Mouse (Mus musculus) layer of hippocampus, adult 2 months (tissue): ENCODE results near the gene Trim31. TPM values are rescaled to one million over a fixed set of nuclear protein-coding genes. Genes with fewer than 3 reads are reported as not detected.

Experiments
- DNase-seq, 2 experiments: peaks; one replicate each; pipeline ENCODE4 v3.0.0; 2022; ENCODE audit warnings: low spot score in 2 of 2
- H3K27ac ChIP-seq: fragments of 200-600 bp; 2 replicates; pipeline ENCODE4 v1.8.1; 2022
- H3K4me3 ChIP-seq: fragments of 200-600 bp; 2 replicates; pipeline ENCODE4 v1.8.1; 2022; ENCODE audit warnings: mild to moderate bottlenecking
- CTCF ChIP-seq: fragments of 200-600 bp; conservative IDR thresholded peaks from 2 replicates; pipeline ENCODE4 v1.8.1; 2022; ENCODE audit warnings: antibody characterized with exemption, mild to moderate bottlenecking, moderate library complexity
- total RNA-seq, 2 experiments: library from RNA; stranded (reverse); gene quantifications; 2 replicates each; pipeline ENCODE4 v1.2.3; 2021

The Trim31 gene
- total RNA-seq, 2 experiments from 2014 or later = 0.15 TPM; not detected in 1

- TF ChIP-seq CTCF = no peak
- no peak overlapping the region for H3K27ac ChIP-seq
- H3K4me3 ChIP-seq = no peak overlapping the region
- DNase-seq = no peak
These were observed 40.1 kb downstream of the Trim31 start for GRCm38 (mm10) chr17:36938056-36938455.

DNA sequence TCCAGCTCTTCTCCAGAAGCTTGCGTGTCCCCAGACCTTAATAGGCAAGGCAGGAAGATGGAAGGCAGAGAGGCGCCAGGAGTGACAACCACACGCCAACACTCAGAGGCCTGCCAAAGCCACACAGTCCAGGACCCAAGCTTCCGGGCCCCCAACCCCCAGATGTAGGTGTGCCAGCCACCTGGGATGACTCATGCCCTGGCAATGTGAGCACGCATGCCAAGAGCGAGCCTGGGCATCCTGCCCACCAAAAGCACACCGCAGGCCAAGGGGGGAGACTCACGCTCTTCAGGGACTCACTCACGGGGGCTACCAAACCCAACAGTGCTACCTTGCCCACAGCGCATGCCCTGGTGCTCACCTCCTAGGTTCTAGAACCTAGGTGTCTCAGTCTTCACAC, 44.5 kb downstream of the Trim31 start:
- Histone ChIP-seq H3K27ac (peak overlapping the region; percentile 50; the same call in 1 of the 2 replicates), H3K4me3 (peak overlapping the region; percentile 58)
- no peak for TF ChIP-seq CTCF
- DNase-seq = peak in 1 of 2 experiments; percentile 58

DNA sequence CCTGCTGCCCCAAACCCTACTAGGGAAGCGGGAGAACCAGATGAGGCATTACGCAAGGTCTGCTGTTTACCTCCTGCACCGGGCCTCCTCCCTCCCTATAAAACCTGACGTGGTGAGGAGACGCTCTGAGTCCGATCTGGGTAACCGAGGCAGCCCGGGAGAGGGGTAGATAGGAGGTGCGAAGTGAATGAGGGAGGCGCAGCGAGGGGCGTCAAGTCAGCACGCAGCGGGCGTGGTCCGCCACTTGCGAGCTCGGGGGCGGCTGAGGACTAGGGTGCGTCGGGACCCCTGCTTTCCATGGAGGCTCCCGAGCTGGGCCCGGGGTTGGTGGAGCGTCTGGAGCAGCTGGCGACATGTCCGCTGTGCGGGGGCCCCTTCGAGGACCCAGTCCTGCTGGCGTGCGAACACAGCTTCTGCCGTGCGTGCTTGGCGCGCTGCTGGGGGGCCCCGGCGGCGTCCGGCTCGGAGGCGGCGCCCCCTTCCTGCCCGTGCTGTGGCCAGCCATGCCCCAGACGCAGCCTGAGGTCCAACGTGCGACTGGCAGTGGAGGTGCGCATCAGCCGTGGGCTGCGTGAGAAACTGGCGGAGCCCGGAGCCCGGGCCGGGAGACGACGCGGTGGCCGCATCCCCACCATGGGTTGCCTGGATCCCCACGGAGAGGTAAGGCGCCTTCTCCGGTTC, 45.0 kb downstream of the Trim31 start, which contains the start of gene Rnf39:
TSS of gene Rnf39 (plus strand) at position 128 of the 681 bp plus-strand sequence.
- Histone ChIP-seq H3K27ac (peak within 1 kb of the TSS; percentile 50), H3K4me3 (peak within 1 kb of the TSS; percentile 58)
- DNase-seq = peak in 1 of 2 experiments; percentile 49
- TF ChIP-seq CTCF = no peak

DNA sequence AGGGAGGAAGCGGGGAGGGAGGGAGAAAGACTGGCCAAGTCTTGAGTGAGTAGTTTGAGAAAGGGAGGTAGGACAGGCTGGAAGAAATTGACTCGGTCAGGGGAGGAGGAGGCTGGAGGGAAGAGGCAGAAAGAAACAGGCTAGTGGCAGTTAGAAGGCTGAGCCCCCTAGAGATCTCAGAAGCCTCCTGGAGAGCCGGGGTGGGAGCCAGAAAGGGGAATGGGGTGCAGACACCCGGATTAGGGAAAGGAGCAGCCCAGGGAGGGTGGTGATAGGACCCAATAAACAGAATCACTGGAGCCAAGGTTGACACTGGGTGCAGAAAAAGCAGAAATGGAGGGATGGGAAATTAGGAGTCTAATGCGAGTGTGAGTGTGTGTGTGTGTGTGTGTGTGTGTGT, 45.8 kb downstream of the Trim31 start:
- DNase-seq = no peak
- peak overlapping the region; percentile 58 for H3K4me3 ChIP-seq
- no peak for TF ChIP-seq CTCF
- peak overlapping the region; percentile 50; the same call in 1 of the 2 replicates for H3K27ac ChIP-seq

- peak; percentile 76 for TF ChIP-seq CTCF
- no peak for DNase-seq
- no peak overlapping the region for H3K4me3 ChIP-seq
These were observed 46.3 kb downstream of the Trim31 start for GRCm38 (mm10) chr17:36944121-36944775.

DNA sequence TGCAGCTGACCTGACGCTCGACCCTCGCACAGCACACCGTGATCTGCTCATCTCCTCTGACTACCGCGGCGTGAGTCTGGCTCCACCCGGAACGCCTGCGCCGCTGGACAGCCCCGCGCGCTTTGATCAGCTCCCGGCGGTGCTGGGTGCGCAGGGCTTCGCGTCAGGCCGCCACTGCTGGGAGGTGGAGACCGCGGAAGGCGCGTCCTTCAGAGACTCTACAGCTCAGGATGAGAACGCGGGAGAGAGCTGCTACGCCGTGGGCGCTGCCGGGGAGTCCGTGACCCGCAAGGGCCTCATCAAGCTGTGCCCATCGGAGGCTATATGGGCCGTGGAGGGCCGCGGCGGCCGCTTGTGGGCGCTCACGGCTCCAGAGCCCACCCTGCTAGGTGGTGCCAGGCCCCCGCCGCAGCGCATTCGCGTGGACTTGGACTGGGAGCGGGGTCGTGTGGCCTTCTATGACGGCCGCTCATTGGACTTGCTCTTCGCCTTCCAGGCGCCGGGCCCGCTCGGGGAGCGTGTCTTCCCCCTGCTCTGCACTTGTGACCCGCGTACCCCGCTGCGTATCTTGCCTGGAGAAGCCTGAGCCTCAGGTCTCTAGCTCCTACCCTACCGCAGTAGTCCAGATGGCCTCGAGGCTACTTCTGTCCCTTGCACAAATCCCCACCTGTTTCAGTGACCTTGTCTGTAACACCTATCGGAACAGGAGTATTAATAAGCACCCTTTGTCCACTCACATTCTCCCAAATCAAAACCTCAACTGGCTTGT, 49.3 kb downstream of the Trim31 start:
- DNase-seq = peak in 1 of 2 experiments; percentile 58
- TF ChIP-seq CTCF = peak; percentile 61
- peak overlapping the region; percentile 67 for H3K4me3 ChIP-seq
- H3K27ac ChIP-seq = peak overlapping the region; percentile 89

More at GRCm38 (mm10) chr17:36944121-36944775, 46.3 kb downstream of the Trim31 start:
- H3K27ac ChIP-seq = no peak overlapping the region

DNA sequence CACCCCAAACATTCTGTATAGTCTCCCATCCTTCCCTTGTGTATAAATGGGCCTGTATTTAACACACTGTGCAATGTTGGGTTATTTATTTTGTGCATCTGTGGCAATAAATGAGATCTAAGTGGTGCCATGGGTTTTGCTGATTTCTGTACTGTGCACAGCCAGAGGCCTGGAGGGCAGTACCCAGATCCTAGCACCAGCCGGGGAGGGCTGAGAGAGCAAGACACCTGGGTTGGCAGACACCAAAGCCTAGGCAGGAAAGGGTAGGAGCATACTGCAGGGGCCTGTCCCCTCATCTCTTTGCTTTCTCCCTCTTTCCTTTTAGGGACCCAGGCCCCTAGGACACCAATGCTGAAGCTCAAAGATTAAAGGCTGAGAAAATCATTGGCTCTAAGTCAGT, 50.4 kb downstream of the Trim31 start:
- H3K27ac ChIP-seq = no peak overlapping the region
- H3K4me3 ChIP-seq = no peak overlapping the region
- no peak for TF ChIP-seq CTCF
- DNase-seq = no peak

DNA sequence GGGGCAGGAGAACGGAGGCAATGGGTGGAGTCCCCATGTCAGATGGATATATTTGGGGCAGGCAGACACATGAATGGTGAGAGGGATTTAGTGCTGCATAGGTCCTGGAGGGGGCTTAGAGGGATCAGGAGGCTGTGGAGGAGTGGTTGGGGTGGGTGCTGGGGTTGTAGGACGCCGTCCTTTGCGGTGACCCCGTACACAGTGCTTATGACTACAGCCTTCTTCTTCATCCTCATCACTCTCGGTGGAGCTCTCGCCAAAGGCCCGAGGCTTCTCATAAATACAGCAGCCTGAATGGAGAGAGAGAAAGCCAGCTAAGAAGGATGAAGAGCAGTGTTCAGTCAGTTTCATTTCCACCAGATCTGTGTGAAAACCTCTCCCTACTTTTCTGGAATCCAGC, 51.3 kb downstream of the Trim31 start:
- TF ChIP-seq CTCF = no peak
- no peak for DNase-seq
- no peak overlapping the region for H3K4me3 ChIP-seq
- no peak overlapping the region for H3K27ac ChIP-seq

GRCm38 (mm10) chr17:36950981-36951947, 53.3 kb downstream of the Trim31 start, which contains the start of gene Ppp1r11:
TSS of gene Ppp1r11 (minus strand) at chr17:36951741.
- Histone ChIP-seq H3K27ac (peak within 1 kb of the TSS; percentile 93), H3K4me3 (peak within 1 kb of the TSS; percentile 95)
- DNase-seq = peak; percentile 97 to 98
- TF ChIP-seq CTCF = no peak

DNA sequence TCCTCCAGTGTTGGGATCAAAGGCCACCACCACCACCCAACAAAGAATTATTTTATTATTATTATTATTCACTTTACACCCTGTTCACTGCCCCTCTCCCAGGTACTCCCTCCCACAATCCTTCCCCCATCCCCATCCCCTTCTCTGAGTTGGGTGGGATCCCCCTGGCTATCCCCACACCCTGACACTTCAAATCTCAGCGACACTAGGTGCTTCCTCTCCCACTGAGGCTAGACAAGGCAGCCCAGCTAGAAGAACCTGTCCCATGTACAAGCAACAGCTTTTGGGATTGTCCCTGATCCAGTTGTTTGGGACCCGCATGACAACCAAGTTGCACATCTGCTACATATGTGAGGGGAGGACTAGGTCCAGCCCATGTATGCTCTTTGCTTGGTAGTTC, 54.7 kb downstream of the Trim31 start:
- TF ChIP-seq CTCF = no peak
- no peak for DNase-seq
- Histone ChIP-seq H3K4me3 (no peak overlapping the region), H3K27ac (no peak overlapping the region)

DNA sequence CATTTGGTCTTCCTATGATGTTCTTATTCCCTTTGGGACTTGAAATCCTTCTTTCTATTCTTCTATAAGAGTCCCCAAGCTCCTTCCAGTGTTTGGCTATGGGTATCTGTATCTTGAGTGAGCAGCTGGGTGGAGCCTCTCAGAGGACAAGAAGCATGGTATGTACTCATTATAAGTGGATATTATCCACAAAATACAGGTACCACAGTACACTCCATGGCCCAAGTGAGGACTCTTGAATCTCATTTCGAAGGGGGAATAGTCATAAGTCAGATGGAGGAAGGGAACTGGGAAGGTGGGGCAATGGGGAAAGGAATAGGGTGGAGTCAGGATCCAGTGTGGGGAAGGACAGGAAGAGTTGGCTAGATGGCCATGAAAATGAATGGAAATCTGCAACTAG, 55.1 kb downstream of the Trim31 start:
- Histone ChIP-seq H3K4me3 (no peak overlapping the region), H3K27ac (no peak overlapping the region)
- TF ChIP-seq CTCF = no peak
- DNase-seq = no peak
